Mouse (Mus musculus): Measurements from ENCODE around the gene Siglec1. TPM values are rescaled to one million over a fixed set of nuclear protein-coding genes. Genes with fewer than 3 reads are reported as not detected.
"Not testable (repeated sequence)": the region's sequence is repeated elsewhere in the genome, so short reads cannot be mapped to it uniquely, and the experiment has no call there.

The Siglec1 gene
- total RNA-seq, 2 experiments from 2014 or later: 1.9 to 6.5 TPM

DNA sequence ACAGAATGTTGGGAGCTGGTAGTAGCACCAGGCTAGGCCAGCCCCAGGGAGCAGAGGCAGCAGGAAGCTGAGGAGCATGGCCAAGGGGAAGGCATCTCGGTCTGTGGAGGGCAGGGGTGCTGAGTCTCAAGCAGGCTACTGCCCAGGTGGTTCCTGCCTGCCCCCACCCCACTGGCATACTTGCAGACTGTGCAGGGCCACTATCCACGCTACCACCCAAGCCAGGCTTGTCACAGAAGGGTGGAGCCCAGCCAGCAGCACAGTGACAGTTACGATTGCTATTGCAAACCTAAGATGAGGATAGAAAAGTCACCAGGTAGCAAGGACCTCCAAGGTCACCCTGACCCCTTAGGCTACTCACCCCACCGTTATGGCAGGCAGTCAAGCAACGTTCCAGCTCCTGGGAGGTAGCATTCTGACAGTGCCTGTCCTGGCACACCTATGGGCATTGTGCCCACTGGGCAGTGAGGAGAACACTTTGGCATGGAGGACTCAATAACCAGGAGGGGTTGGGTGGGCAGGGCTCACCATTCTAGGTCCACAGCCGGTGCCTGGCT is 33.6 kb downstream of the Siglec1 start:
- DNase-seq: no peak

DNA sequence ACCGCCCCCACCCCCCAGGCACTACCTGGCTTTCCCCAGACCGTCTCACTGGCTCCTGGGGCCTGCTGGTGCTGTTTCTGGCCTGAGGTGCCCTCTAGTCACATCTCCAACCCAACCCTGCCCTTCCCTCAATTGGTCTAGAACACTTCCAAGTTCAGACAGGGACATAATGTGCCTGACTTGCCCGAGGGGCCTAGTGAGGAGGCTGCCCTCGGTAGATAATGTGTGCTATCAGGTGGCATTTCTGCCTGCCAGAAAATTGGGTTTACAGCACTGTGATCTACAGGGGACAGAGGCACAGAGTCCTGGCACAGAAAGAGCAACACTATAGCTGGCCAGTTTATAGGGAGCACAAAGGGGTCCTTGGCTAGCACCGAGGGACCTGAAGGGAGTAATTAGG is 34.5 kb downstream of the Siglec1 start:
- DNase-seq: no peak

DNA sequence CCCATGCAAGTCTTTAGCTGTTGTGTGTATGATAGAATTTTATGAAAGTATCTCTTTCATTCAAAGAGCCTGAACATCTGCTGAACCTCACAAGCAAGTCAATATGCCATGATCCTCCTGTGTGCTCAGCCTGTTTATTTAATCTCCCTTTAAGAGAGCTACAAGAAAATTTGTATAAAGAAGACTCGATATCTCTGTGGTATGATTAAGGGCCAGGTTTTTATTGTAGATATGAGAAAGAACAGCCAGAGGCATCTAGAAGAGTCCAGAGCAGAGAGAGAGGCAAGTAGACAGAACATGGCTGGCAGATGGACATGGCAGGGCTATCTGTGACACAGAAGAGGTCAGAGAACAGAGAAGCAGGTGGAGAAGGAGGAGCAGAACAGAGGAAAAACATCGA is 40.5 kb downstream of the Siglec1 start:
- DNase-seq: no peak

DNA sequence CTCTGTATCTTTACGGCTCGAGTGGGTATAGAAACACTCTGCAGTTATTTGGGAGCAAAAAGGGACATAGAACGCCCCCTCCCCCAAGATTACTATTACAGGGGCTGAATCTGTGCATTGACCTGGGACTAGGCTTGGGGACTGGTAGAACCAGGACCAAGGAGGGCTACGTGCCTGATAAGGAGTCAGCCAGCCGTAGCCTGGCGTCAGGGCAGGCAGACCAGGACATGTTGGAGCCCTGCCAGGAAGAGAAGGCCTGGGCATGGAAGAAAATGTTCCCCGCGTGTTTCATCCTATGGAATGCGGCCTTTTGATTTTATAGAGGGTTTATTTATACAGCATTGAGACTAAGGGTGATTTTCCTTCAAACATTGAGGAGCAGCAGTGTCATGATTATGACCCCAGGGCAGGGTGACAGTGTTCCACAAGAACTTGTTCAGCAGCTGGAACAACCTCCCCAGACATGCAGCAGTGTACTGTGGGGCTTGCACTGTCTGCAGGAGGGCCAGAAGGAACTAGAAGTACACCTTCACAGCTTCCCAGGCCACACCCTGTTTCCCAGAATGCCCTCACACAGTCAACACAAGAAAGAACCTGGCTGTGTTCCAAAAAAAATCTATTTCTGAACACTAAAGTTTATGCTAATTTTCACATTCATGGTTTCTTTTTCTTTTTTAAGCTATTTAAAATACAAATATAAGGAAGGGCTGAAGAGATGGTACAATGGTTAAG is 41.4 kb downstream of the Siglec1 start:
- DNase-seq: peak in 1 of 2 experiments; percentile 32

DNA sequence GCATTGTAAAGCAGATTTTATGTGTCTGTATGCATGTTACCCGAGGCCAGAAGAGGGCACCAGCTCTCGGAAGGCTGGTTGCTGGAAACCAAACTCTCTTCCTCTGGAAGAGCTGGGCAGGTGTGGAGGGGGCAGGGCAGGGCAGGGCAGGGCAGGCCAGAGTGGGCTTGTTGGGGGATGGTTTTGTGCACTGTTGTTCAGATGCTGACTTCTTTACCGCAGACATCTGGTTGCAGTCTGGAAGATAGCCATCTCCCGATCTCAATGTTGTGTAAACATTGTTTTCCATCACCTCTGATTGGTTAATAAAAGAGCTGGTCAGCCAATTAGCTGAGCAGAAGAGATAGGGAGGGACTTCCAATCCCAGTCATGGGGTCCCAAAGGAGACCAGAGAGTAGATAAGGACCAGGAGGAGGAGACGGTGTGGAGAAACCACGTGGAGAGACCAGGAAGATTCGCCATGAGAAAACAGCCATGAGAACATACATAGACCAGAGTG is 42.2 kb downstream of the Siglec1 start:
- DNase-seq: peak in 1 of 2 experiments; percentile 31

DNA sequence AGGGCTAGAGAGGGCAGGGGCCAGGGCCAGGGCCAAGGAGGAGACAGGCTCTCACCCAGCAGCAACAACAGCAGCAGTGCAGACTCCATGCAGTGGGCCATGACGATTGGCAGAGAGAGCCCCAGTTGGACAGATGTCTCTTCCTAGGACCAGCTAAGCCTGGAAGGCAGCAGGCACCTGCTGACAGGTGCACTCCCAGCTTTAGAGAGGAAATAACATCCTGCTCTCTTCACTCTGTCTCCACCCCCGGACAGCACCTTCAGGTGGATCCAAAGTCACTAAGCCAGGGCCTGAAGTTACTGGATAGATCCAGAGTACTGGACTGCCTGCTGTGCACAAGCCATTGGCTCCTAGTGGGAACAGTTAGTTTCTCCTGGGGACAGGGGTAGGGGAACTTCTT is 43.6 kb downstream of the Siglec1 start, which contains the start of gene Gfra4:
Gene Gfra4 (minus strand): TSS at position 101 of the 400 bp plus-strand sequence.
- DNase-seq: no peak

DNA sequence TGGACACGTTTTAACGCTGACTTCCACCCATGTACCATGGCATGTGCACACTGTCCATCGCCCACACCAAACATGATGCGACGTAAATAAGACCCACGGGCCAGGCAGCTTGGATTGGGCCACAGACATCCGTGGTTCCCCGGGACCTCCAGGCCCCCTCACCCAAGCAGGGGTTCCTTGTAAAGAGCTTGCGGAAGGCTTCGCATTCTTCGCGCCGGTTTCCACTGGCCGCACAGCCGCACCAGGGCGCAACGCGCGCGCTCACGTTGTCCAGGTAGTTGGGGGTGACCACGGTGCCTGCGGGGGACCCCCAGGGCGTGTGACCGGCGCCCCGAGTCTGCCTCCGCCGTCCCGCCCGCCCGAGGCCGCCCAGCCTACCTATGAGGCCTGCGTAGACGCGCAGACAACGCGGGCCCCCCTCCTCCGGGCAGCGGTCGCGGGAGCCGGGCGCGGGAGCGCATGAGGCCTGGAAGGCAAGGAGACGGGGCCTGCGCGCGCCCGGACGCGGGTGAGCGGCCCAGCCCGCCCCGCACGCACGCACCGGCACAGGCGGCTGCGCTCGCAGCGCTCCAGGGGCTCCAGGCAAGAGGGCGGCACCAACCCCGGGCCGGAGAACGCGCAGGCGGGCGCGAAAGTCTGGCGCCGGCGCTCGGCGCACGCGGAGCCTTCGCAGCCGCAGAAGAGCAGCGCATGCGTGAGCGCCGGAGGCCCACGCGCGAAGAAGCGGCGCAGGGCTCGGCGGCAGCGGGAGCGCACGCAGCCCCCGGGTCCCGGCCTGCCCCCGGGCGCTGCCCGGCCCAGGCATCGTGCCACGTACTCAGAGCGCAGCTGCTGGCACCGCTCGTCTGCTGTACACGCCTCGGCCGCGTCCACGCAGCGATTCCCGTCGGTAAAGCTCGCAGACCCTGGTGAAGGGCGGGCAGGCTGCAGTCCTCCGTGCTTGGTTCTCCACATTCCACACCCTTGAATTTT is 45.4 kb downstream of the Siglec1 start:
- peak; percentile 31 to 42 for DNase-seq

DNA sequence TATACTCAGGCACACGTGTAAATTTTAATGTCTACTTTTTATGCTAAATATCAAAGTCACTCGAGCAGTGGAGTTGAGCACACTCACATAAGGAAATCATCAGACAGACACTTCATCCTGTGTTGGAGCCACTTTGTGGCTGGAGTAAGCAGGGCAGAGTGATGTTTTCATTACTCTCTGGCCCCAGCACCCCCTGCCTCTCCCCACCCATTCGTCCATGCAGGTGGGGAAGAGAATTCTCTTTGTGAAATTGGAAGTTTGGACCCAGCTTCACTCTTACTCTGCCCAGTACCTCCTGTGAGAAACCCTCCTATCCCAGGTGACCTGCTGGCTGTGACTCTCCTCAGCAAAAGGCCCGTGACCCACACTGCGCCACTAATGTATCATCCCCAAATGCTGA is 47.9 kb downstream of the Siglec1 start:
- DNase-seq: no peak

DNA sequence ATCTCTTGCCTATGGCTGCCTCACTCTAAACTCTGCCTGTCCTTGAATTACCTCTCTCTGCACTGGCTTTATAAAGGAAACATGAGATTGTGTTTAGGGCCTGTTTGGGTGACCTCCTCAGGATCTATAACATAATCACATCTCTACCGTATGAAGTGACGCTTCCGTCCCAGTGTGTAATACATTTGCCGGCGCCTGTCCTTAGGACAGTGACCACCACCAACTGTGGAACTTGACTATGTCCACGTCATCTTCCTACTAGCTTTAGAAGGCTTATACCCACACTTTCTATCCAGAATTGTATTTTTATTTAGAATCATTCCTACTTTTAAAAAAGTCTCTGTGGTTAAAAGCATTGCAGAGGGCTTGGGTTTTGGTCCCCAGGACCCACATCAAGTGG is 48.4 kb downstream of the Siglec1 start:
- no peak for DNase-seq

DNA sequence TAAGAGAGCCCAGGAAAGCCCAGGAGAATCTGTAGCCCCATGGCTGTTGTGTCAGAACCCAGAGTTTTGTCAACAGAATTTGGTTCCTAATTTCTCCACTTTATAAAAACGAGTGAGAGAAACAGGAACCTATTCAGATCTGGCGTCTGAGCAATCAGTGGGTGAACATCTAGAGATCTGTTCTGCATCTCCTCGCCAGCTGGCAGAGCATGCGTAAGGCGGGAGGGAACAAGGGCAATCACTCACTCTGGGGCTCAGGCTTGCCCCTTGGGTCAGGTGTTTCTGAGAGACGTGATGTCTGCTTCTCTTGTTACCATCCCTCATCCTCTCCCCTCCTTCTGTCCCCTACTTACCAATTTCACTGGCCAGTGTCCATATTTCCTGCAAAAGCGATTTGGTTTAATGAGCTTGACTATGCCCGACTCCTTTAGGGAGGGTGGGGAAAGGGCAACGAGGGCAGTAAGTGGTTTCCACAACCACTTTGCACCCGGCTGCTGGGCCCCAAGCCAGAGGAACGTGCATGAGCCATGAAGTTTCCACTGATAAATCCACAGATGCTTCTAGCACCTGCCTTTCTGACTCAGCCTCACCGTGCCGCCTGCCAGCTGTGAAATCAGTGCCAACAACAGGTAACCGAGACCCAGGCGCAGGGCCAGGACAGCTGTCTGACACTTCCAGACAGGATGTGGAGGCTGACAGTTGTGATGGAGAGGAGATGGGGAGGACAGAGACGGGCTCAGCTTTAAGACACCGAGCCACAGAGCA is 49.2 kb downstream of the Siglec1 start:
- DNase-seq: peak; percentile 65 to 80

DNA sequence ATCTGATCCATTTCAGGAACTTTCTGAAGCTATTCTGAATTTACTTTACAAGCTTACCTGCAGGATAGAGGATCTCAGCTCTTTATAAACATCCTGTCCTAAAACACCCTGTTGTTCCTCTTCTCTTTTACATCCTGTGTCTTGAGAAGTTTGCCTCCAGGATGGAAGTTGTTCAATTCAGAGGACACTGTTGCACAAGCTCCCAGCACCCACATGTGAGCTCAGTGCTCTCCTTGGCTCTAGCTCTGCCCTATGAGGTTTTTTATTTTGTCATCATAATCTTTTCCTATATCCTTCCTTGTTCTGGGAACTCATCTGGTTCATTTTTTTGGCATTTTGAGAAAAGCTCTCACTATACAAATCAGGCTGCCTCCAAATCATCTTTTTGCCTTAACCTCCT is 49.8 kb downstream of the Siglec1 start:
- no peak for DNase-seq

DNA sequence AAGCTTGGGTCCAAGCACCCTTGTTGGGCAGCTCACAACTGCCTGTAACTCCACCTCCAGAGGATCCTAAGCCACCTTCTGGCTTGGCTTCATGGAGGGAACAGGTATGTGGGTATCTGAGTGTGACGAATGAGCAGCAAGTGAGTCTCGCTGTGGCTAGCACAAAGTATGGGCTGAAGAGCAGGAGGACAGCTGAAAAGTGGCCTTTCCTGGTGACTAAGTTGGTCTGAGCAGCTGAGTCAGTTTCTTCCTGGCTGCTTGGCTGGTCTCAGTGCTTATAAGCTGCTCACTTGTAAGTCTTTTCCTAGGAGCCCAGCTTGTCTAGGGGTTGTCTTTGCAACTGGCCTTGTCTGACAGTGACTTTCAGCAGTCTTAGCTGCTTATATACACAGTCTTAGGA is 50.2 kb downstream of the Siglec1 start:
- DNase-seq: no peak

DNA sequence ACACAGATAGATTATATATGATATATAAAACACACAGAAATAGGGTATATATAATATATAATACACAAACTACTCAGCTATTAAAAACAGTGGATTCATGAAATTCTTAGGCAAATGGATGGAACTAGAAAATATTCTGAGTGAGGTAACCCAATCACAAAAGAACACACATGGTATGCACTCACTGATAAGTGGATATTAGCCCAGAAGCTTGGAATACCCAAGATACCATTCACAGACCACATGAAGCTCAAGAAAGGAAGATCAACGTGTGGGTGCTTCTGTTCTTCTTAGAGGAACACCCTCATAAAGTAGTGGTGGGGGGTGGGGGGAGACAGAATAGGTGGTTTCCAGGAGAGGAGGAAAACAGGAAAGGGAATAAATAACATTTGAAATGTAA is 55.2 kb downstream of the Siglec1 start:
- not testable (repeated sequence) for DNase-seq

DNA sequence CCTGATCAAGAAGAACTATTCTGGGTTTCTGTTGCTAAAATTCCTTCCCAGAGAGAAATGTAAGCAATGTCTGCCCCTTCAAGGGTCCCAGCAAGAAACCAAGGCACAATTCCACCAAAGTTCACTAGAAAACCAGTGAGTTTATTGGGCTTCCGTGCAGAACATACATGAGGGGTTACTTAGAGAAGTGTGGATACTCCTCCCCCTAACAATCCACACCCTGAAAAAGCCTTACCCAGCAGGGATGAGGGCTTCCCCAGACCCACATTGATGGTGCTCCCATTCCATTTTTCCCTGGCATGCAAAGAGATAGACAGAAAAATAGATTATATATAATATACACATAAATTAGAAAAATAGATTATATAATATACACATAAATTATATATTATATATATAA is 55.6 kb downstream of the Siglec1 start:
- DNase-seq: no peak

DNA sequence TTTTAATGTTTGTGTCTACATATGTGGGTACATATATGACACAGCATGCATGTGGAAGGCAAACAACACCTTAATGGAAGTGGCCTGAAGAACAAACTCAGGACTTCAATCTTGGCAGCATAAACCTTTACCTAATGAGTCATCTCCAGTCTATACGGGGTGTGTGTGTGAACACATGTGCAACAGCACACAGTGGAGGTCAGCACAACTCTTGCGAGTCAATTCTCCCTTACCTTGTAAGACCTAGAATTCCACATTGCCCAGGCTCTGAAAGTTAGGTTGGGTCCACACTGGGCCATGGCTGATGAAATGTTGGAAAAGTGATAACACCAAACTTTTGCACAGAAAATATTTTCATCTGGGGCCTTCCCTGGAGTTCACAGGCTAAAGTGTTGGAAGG is 56.0 kb downstream of the Siglec1 start:
- DNase-seq: no peak

DNA sequence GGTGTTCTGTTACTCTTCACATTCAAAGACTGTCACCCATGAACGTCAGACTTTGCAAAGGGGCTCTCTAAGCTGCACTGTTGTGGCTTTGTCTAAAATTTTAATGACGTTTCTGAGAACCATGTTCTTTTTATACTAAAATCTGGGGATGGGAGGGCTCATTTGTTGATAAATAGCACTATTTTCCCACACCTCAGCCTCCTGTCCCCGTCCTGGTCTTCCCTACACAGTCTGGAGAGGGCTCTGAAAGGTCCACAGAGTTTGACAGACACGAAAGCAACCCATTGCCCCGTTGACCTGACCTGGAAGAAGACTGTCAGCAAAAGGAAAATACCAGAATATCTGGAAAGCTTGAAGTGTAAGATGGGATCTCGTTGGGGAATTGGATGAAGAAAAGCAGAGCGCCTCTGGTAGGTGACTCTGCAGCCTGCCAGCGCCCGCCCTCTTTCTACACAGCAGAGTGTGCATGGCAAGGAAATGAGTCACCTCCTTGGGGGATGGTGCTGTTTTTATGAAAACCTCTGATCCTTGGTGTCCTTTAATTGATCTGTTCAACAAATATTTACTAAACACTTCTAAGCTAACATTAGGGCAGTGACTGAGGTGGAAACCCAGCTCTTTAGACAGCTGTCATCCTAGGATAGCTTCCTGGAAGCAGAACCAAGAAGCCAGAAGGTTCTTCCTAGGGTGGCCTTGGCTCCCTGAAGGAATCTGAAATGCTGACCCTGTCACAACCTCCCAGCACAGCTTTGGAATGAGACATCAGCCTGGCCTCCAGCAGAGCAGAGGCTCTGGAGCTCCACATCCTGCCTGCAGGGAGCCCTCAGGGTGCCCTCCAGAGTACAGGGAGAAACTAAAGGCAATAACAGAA is 57.3 kb downstream of the Siglec1 start:
- DNase-seq: peak; percentile 30 to 52

DNA sequence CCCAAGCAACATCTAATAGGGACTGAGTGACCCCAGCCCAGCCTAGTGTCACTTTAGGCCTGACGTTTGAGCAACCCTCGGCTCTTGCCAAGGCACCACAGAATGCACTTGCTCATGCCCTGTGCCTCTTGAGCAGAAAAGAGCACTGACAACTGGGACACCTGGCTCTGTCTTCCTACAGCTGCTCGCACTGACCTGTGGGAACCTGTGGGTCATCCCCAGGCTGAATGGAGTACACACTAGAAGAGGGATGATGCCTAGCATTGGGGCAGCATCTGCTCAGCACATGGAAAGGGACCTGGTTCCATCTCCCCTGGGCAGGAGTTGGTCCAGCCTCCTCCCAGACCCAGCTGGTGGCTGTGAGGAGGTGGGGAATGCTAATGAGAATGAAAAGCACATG is 59.6 kb downstream of the Siglec1 start:
- DNase-seq: no peak

DNA sequence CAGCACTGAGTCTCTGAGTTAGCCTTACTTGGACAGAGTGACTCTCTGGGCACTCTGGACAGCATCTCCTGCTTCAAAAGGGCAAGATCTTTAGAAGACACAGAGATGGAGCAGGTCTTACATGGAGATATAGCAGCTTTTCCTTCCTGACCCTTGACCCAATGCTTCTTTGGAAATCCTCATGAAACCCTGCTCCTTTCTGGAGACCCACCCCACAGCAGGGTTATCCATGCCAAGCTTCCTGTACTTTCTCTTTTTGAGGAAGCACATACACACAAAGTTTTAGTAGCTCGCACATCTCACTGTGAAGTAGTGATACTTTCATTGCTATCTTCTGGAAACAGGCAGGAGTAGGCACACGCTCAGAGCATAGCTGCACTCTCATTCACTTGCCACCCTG is 61.3 kb downstream of the Siglec1 start:
- DNase-seq: no peak

Data from heart, adult 18-20 months (tissue).